Mouse (Mus musculus) cerebellum, adult 11 months (tissue): Measurements from ENCODE around the gene A730009L09Rik.

Source experiments
- DNase-seq: peaks from one replicate; pipeline ENCODE4 v3.0.0; 2022

The A730009L09Rik gene

DNA sequence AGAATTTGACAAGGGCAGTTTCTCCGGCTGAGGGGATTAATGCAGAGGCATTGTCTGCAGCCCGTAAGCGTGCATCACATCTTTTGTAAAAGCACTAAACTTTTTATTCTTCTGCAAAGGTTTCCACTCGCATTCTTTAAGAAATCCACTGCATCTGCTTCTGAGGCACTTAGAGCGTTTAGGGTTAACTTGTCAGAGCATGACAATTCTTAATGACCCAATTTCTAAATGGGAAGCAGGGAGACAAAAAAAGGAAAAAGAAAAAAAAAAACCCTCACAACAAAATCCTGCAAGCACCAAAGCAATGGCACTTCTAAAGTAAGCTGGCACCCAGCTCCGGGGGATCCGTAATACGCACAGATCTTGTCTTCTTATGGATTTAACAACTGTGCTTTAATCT lies at the start of gene A730009L09Rik:
TSS of gene A730009L09Rik (plus strand) at position 301 of the 400 bp plus-strand sequence.
- DNase-seq: no peak

DNA sequence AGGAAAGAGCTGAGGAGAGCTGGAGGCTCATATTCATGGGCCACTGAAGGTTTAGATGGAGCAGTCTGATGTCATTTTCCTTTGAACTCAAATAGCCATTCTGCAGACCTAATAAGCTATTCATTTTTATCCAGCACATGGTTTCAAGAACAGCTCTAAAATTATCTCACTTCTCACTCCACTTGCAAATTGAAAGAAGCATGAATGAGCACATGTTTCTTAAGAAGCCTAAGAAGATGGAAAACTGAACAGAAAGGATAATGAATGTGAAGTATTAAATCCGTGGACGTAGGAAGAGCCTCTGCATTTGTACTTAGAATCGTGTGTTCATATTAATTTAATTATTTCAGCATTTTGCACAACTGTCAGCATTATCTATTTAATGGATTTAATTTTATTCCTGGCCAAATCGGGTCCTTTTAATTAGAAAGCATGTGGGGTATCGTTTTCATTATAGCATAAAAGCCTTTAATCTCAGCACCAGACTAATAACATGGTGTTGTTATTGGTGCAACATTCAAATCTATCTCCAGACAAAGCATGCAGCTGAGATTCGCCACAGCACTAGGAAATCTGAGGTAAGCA lies 49.2 kb upstream of the A730009L09Rik start:
- DNase-seq: no peak

DNA sequence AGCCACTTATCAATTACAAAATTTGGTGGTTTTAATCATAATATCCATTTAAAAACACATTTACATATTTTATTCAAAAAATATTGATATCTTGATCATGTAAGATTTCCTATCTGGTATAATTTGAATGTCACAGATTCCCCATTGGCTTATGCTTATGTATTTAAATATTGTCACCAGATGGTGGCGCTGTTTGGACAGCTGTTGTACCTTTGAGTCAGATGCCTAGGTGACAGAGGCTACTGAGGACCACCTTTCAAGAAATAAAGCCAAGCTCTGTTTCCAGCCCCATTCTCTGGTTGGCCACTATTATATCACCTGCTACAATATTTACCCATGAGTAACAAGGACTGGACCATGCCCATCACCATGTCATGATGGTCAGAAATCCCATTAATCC lies 46.0 kb upstream of the A730009L09Rik start:
- no peak for DNase-seq

DNA sequence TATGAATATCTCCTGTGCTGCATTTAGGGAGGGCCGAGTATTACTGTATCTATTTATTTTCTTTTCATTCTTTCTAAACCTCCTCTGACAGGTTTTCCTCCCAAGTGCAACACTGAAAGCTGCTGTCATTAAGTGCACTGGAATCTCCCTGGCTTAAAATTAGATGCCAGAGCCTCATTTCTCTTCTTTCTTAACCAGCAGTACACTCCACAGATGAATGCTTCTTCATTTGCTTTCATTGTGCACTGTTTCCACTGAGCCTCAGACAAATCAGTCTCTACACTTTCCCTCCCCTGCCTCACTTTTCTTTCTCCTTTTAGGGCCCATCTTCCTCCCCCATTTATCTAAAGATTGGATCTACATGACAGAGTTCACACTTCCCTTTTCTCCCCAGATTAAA lies 44.9 kb upstream of the A730009L09Rik start:
- no peak for DNase-seq

DNA sequence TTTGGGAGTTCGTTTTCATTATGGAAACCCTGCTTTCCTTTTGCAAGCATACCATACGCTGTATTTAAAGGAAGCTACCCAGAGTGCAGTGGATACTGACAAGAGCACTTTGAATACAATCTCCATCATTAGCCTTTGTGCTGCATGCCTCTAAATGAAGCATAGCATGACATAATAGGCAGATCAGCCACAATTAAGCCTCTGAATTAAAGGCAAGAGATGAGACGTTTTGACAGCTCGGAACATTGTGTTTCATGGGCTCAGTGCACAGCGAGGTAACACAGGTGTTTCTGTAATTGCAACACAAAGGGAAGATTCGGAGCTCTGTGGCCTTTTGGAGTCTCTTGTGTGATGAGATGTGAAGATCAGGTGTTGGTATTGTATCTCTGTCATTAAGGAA lies 41.5 kb upstream of the A730009L09Rik start:
- DNase-seq: no peak

DNA sequence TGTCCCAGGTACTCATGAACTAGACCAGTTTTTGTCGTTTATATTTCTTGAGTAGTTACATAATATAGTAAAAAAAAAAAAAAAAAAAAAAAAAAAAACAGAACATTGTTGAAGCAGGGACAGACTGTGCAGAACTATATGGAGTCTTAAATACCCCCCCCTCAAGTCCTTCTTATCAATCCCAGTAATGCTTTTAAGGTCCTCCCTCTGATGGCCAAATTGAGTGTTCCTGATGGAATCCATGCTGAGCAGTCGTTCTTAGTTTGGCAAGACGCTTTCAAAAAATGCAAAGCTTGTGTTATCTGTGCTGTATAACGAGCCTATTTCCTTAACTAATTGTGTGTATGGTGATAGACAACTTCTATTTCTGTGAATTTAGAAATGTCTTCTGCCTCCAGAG lies 40.2 kb upstream of the A730009L09Rik start:
- DNase-seq: no peak

DNA sequence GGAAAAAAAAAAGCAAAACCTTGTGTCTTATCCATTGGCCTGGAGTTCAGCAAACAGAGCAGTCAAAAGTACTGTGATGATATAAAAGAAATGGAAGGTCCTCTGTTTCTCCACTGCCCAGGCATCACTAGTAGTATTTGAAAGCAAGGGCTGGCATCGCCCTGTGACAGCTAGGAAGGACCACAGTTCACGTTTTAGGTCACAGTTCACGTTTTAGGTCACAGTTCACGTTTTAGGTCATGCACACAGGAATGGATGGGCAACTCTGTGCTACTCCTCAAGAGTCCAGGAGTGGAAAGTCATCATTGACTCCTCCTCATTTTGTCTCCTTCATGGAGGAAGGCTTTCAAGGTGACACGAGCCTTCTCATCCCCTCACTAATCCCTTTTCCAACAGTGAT lies 38.0 kb upstream of the A730009L09Rik start:
- no peak for DNase-seq

DNA sequence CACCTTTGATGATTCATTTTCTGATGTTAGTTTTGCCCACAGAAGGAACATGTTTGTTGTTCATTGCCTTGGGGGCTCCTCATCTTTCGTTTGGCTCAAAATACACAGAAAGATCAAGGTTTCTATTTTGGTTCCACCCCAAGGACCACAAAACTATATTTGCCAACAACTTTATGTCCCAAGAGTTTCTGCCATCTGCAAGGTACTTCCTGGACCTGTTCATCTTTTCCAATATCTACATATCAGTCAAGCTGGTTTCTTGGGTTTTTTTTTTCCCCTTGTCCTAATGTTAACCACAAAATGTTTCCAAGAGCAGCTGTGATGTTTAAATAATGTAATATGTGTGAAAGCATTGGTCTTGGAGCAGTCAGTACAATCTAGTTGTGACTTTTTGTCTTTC lies 37.4 kb upstream of the A730009L09Rik start:
- DNase-seq: no peak

DNA sequence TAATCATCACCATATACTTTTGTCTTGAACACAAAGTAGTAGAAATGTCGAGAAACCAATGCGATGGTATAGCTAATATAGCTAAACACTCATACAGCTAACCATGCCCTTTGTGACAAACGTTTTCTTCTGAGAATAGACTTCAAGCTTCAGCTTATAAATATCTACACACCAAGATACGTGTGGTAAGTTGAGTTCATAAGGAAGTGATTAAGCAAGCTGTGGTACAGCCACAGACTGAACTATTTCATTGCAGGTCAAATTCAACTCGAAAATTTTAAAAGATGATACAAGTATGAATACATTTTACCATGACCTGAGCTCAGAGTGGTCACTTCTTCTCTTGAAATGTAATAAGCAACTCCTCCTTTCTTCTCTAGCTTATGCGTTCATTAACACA lies 37.0 kb upstream of the A730009L09Rik start:
- DNase-seq: no peak

DNA sequence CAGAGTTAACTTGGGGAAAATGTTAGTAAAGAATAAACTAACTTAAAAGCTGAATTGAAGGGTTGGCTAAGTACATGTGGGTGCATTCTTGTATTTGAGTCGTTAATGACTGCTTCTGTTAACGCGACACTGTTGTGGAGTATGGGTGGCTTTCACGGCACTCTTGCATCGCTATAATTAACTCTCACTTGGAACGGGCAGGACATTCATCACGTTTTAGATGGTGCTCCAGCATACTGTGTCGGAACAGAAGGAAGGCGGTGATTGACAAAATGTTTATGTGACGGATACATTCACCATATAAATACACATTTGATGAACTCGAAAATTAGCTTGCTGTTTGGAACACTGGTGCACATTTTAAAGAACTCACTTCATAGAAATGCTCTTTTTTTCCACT lies 29.0 kb upstream of the A730009L09Rik start:
- no peak for DNase-seq

DNA sequence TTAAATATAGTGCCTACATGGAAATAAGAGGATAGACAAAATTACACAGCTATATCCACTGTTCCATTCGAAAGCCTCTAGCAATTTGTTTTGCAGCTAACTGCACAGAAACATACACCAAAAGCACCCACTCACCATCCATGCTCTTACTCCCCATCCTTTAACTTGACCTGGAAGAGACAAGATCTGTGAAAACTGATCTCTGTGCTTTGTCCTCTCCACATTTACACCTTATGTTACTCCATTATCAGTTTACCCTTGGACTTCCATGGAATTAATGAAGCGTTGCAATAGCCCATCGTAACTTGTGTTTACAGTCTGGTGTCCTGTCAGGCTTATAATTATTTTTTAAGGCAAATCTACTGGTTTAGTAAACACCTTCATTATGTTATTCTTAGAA lies 20.1 kb upstream of the A730009L09Rik start:
- no peak for DNase-seq

DNA sequence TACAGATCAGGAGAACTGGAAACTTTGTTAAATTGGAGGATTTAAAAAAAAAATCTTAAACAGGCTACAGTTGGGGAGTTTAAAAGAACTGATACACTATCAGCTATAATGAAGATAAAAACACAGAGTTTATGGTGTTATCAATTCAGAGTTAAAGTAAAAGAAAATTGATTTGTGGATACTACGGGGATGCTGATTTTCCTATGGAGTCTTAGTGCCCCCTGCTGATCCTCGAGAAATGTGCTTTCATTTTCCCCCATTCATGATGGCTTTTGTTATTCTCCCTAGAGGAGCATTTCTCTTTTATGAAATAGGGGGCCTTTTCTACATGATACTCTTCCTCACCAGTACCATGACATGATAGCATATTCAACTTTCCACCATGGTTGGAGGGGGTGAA lies 19.5 kb upstream of the A730009L09Rik start:
- no peak for DNase-seq

DNA sequence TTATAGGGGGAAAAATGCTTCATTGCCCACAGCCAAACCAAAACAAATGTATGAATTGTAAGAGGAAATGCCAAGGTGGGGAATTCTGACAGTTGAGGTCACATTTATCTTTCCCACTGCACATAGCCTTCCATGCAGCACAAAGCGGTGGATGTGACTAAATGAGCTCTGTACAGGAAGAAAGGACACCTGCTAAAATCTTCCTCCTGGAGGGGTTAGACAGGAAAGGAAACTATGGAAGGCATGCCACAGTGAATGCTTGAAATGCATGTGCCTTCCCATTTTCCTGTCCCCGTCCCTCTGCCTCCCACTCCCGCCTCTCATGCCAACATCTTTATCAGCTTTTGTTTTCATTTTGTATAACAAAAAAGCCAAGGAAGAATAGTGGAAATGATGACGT lies 7.2 kb upstream of the A730009L09Rik start:
- DNase-seq: no peak

DNA sequence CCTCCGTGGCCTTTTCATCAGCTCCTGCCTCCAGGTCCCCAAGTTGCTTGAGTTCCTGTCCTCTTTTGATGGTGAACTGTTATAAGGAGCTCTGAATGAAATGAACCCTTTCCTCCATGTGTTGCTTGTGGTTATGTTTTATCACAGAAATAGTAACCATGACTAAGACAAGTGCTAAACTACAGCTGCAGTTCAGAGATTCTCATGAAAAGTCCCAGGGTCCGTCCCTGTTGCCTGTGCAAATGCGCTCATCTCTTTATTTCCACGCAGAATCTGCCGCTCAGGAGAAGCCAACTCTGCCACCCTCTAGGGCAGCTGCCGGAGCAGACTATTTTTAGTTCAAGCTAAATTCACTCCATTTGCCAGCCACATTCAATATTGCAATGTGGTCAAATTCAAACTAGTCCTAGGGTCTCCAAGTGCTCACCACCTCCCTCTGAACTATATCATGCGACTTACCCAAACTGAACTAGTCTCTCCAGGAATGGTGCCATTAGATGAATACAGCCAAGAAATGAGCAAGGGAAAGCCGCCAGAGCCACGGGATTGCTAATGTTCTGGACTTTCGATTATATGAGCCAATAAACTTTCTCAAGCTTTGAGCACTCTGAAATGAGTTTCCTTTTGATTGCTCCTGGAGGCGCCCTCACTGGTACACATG lies 7.2 kb downstream of the A730009L09Rik start:
- no peak for DNase-seq

DNA sequence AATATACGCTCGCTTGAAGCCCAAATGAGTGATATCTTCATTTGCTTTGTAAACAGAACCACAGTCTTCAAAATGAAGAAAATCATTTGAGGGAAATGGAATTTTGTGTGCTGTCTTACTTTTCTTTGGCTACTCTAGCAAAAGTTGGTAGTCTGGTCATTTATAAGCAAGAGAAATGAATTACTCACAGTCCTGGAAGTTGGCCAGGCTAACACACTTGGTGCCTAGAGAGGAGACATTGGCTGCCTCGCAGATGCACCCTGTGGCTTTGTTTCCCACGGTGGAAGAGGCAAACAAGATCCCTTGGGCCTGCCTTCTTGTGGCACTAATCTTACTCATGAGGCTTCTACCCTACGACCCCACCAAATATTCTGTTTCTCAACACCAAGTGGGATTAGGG lies 8.1 kb downstream of the A730009L09Rik start:
- DNase-seq: no peak

DNA sequence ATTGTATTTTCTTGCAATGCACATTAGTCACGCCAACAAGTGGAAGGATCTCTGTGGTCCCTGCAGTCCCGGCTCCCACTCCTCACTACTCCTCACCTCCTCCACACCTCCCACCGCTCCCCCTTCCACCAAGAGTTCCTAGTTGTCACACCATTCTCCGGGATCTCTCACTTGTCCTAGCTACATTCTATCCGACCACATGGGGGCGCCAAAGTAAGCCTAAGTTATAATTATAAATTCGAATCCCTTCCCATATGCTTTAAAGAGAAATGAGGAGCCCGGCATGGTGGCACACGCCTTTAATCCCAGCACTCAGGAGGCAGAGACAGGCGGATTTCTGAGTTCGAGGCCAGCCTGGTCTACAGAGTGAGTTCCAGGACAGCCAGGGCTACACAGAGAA lies 12.5 kb downstream of the A730009L09Rik start:
- DNase-seq: no peak

DNA sequence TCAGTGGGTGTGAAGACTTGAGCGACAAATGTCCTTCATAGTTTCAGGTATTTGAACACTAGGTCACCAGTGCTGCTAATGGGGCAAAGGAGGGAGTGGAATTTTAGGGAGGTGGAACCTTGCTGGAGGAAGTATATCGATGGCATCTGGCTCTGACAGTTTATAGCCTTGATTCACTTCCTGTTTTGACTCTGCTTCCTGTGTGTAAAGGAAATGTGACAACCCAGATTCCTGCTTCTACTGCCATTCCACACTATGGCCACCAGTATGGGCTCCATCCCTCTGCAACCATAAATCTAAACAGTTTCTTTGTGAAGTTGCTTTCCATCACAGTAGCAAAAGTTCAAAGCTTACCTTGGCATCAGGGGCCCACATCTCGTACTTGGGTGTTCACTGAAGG lies 17.9 kb downstream of the A730009L09Rik start:
- DNase-seq: no peak

DNA sequence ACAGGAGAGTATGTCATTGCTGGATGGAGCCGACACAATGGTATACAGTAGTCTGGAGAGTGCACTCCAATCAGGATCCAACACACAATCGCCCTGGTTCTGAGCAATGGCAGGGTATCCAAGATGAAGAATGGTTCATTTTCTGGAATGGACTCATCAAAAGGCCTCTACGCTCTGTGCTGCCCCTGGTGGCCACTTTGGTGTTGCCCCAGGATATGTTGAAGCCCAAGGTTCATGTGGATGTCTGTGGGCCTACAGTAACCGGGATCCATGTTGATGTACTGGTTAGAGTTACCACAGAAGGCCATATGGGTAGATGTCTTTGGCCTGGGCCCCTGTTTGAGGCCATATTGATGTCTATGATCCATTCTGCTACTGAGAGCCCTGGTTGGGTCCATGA lies 31.1 kb downstream of the A730009L09Rik start:
- no peak for DNase-seq

DNA sequence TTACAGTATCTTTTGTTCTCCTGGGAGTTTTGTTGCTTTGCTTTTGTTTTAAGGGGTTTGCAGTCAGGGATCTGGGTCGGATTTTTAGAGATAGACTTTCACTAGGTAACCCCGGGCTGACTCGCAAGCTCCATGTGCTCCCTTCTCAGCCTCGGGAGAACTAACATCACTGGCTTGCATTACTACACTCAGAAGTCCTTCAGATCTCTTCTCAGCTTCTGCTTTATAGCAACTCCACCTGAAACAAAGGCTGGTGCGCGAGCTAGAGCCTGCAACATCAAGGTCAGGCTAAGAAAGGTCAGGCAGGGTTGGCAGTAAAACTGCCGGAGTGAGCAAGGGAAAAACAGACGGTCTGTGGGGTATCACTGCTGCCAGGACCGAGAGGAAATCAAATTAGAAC lies 34.2 kb downstream of the A730009L09Rik start:
- no peak for DNase-seq

DNA sequence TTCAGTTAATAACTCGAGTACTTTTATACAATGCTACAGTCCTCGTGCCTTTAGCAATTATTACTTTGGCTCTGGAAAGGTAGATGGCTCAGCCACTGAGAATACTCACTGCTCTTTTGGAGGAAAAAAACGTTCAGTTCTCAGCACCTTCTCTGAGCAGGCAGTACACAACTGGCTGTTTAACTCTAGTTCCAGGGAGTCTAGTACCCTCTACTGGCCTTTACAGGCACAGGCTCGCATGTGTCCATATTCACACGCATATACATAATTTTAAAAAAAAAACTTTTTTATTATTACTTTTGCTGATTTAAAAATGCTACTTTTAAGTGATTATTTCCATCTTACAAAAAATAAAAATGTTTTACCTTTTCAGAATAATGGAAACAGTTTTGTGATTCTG lies 35.5 kb downstream of the A730009L09Rik start:
- no peak for DNase-seq

DNA sequence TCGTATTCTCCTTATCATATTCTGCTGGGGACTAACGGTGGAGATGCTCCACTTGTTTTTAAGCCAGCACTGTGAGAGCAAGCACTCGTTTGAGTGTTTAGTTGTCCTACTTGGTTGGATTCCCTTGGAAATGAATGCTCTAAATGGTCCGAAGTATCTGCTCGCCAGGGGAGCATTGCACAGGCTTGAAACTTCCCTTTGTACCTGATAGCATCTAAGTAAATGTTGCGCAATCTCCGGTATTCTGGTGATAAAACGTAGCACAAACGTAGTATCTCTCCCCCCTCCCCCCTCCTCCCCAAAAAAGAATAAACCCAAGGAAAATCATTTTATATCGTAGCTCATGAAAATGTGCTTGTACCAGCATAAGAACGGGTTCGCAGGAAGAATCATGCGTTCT lies 39.1 kb downstream of the A730009L09Rik start:
- no peak for DNase-seq

DNA sequence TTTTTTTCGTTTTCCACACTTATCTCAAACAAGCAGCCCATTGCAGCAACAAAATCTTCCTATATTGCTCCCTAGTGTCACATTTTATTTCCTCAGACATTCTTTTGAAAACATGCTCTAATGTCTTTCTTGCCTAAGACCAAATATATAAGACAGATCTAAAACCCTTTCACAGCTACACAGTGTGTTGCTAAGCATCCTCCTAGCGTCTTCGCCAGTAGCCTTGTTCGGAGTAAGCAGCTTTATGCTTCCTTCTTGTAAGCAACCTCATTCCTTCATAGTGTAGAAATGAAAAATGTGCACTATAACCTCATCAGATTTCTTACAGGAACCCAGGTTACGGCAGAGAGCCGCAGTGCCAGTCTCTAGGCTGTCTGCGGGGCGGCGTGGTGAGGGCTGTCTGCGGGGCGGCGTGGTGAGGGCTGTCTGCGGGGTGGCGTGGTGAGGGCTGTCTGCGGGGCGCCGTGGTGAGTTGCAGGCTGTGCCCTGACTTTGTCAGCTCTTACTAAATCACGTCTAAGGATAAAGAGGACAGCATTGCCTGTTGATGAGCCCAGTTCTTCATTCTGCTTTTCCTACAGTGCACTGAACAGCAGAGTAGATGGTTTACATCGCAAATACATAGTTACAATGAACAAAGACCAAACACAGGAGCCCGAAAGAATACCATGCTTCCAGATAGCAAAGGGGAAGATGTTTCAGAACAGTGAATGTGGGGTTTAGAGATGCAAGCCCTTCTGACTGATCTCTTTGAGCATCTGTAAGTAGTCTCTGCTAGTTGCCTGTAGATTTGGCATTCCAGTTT lies 43.4 kb downstream of the A730009L09Rik start:
- DNase-seq: no peak

DNA sequence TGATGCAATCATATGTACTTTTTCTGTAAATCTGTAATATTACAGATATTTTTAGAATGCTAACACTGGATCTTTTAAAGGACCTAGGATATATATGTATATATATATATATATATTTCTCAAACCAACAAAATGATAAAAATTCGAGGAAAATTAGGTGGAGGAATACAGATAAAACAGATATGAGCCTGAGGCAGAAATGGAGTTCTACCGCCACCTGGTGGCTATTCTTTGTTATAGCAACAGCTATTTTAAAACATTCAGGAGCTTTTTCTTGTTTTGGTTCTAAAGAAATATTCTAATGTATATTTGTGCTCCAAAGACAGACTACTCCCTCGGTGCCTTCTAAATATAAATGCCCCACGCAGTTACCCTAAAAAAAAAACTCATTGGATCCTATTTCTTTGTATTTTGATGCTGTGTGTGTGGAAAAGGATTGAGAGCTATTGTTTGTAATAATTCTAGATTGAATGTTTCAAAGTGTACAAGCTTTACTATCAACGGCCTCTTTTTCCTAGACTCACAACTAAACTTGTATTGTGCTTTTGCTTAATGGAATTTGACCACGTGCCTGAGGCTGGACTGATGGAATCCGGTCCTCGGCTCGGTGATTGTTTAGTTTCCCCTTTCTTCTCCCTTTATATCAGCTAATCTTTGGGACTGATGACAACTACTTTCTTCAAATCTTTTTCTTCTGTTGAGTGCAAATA lies 44.8 kb downstream of the A730009L09Rik start:
- DNase-seq: no peak

DNA sequence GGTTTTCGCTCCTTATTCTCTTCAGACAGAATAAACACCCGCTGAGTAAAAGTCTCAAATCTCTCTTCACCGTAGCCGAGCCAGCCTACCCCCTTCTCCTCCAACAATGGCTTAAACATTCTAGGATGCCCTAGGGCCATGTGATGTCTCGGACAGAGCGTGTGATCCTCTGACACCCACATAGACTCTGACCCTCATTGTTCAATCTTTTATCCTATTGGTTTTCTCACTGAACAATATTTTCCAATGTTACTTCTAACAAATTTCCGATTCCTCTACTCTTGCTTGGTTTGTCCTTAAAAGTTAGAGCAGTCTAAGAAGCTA lies 45.3 kb downstream of the A730009L09Rik start:
- no peak for DNase-seq
